Mouse (Mus musculus): ENCODE measurements around the gene Tex12. TPM values are rescaled to one million over a fixed set of nuclear protein-coding genes. Genes with fewer than 3 reads are reported as not detected.
A peak's percentile ranks its signal among the peaks of the same experiment; 100 is the strongest.

Tex12 gene
- polyA plus RNA-seq, 1 experiment = not detected

DNA sequence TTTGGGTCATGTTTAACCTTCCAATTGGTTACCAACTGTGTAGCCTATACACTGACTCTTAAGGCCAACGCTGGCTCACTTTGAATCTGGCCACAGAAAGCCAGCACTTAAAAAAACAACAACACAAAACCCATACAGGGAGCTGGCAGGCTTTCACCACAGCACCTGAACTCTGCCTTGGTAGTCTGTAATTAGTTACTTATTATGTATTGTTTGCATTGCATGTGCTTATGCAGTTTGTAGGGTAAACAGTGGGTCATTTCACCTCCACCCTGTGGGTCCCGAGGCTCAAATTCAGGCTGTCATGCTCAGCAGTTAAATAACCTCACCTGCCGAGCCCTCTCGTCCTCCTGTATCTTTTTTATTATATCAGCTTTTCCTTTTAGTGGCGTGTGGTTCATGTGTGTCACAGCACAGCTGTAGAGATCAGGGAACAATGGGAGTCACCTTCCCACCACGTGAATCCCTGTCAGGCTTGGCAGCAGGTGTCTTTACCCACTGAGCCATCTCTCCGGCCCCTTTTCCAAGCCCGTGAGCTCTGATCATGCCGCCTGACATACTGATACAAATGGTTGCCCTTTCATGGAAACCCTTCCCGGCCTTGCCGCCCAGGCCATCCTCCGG lies 33.8 kb upstream of the Tex12 start:
- Histone ChIP-seq H3K4me1 (ENCODE audit: control insufficient read depth, insufficient read depth, low read length) (no peaks in the 10 kb centered on the region), H3K27ac (ENCODE audit: insufficient read depth, low read length) (no peak overlapping the region), H3K4me3 (replicated peaks; ENCODE audit: insufficient read depth, low read depth, low read length) (no peak overlapping the region), H3K27me3 (ENCODE audit: control insufficient read depth, insufficient read depth, low read length) (no peaks in the 10 kb centered on the region)
- TF ChIP-seq POLR2A (IDR thresholded peaks at IDR 0.05; ENCODE audit: borderline replicate concordance, insufficient read depth, low read length) (no peak), CTCF (IDR thresholded peaks at IDR 0.05; ENCODE audit: borderline replicate concordance, insufficient read depth, low read depth, low read length) (no peak)
- 72% methylated on average over 12 of the region's 12 CpGs for WGBS
- DNase-seq = no peak

DNA sequence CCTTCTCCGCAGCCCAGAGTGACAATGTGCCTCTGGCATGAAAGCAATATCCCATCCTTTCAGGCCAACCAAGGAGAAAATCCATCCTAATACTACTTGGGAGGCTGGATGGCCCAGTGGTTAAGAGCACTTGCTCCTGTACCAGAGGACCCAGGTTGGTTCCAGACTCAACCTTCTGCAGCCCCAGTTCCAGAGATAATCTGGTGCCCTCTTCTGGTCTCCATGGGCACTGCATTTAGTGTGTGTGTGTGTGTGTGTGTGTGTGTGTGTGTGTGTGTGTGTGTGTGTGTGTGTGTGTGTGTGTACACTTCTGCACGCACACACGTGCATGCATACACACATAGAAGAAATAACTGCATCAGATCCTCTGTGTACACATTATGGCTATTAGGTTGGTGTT lies 32.4 kb upstream of the Tex12 start:
- DNase-seq = no peak
- Histone ChIP-seq H3K27me3 (ENCODE audit: control insufficient read depth, insufficient read depth, low read length) (no peaks in the 10 kb centered on the region), H3K4me1 (ENCODE audit: control insufficient read depth, insufficient read depth, low read length) (no peaks in the 10 kb centered on the region), H3K4me3 (replicated peaks; ENCODE audit: insufficient read depth, low read depth, low read length) (no peak overlapping the region), H3K27ac (ENCODE audit: insufficient read depth, low read length) (no peak overlapping the region)
- 73% methylated on average over 3 of the region's 3 CpGs for WGBS
- no peak for TF ChIP-seq POLR2A (IDR thresholded peaks at IDR 0.05; ENCODE audit: borderline replicate concordance, insufficient read depth, low read length)
- peak; percentile 38; the same call in 1 of the 2 replicates for TF ChIP-seq CTCF (IDR thresholded peaks at IDR 0.05; ENCODE audit: borderline replicate concordance, insufficient read depth, low read depth, low read length)

DNA sequence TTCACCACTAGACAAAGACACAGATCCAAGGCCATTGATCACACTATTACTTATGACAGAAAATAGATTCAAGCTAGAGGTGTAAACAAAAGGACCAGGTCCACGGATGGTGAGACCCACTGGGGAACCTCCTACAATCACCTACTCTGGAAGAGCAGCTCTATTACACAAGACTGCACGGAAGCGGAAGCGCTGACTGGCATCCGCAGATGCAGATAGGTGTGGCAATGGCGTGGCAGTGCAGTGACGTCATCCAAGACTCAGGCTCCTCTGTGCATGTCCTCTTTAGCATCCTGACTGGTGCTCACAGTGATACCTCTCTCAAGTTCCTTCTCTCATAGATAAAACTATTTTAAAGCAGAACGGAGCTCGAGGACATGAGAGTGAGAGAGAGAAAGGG lies 31.8 kb upstream of the Tex12 start:
- no peaks in the 10 kb centered on the region for H3K4me1 ChIP-seq (ENCODE audit: control insufficient read depth, insufficient read depth, low read length)
- 88% methylated on average over 9 of the region's 9 CpGs for WGBS

DNA sequence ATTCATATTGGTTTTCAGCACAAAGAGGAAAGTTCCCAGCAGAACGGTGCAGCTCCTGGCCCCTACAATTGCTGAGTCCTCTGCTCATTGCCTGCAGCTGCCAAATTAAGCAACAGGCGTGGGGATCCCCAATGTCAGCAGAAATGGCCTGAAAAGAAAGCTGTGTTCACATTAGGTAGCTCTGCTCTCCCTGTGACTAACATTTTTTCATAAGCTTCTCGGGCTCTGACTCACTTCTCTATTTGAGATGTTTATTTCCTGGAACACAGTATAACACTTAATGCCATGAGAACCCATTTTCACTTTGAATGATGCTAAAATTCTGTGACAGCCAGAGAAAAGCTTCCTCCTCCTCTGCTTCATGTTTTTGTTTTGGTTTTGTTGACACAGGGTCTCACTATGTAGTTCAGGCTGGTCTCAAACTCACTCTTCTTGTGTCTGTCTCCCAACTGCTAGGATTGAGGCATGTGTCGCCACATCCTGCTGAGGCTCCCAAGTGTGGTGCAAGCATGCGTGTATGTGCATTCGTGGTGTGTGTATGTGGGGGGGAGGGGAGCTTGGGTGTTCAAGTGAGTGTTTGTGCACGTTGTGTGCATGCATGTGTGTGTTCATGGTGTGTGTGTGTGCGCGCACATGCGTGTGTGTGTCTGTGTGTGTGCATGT lies 29.9 kb upstream of the Tex12 start:
- DNase-seq = no peak
- no peaks in the 10 kb centered on the region for H3K4me1 ChIP-seq (ENCODE audit: control insufficient read depth, insufficient read depth, low read length)
- H3K27me3 ChIP-seq (ENCODE audit: control insufficient read depth, insufficient read depth, low read length) = no peaks in the 10 kb centered on the region
- no peak for TF ChIP-seq POLR2A (IDR thresholded peaks at IDR 0.05; ENCODE audit: borderline replicate concordance, insufficient read depth, low read length)
- no peak for TF ChIP-seq CTCF (IDR thresholded peaks at IDR 0.05; ENCODE audit: borderline replicate concordance, insufficient read depth, low read depth, low read length)
- 72% methylated on average over 10 of the region's 10 CpGs for WGBS
- H3K27ac ChIP-seq (ENCODE audit: insufficient read depth, low read length) = no peak overlapping the region
- no peak overlapping the region for H3K4me3 ChIP-seq (replicated peaks; ENCODE audit: insufficient read depth, low read depth, low read length)

More for the DNA sequence above, 31.8 kb upstream of the Tex12 start:
- DNase-seq = no peak
- no peak overlapping the region for H3K27ac ChIP-seq (ENCODE audit: insufficient read depth, low read length)
- TF ChIP-seq CTCF (IDR thresholded peaks at IDR 0.05; ENCODE audit: borderline replicate concordance, insufficient read depth, low read depth, low read length) (no peak), POLR2A (IDR thresholded peaks at IDR 0.05; ENCODE audit: borderline replicate concordance, insufficient read depth, low read length) (no peak)
- H3K27me3 ChIP-seq (ENCODE audit: control insufficient read depth, insufficient read depth, low read length) = no peaks in the 10 kb centered on the region
- no peak overlapping the region for H3K4me3 ChIP-seq (replicated peaks; ENCODE audit: insufficient read depth, low read depth, low read length)

DNA sequence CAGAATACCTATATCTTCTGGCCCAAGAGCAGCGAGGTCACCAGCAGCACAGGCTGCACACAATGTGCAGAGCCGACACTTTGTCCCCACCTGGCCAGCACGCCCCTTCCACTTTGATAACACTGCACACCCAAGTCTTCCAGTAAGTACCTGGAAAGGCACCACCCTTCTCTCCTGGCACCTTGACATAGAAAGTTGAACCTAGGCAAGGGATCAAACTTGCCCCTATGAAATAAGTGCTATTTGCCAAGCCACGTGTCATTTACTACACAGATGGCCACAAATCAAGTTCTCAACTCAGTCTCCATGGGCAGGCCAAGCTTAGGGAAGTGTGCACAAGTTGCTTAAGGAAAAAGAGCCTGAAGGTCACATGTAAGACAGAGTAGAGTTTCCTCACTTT lies 25.8 kb upstream of the Tex12 start:
- WGBS = 70% methylated on average over 4 of the region's 4 CpGs
- H3K4me3 ChIP-seq (replicated peaks; ENCODE audit: insufficient read depth, low read depth, low read length) = no peak overlapping the region
- no peak overlapping the region for H3K27ac ChIP-seq (ENCODE audit: insufficient read depth, low read length)
- no peak for DNase-seq
- TF ChIP-seq CTCF (IDR thresholded peaks at IDR 0.05; ENCODE audit: borderline replicate concordance, insufficient read depth, low read depth, low read length) (no peak), POLR2A (IDR thresholded peaks at IDR 0.05; ENCODE audit: borderline replicate concordance, insufficient read depth, low read length) (no peak)
- H3K4me1 ChIP-seq (ENCODE audit: control insufficient read depth, insufficient read depth, low read length) = no peaks in the 10 kb centered on the region
- no peaks in the 10 kb centered on the region for H3K27me3 ChIP-seq (ENCODE audit: control insufficient read depth, insufficient read depth, low read length)

DNA sequence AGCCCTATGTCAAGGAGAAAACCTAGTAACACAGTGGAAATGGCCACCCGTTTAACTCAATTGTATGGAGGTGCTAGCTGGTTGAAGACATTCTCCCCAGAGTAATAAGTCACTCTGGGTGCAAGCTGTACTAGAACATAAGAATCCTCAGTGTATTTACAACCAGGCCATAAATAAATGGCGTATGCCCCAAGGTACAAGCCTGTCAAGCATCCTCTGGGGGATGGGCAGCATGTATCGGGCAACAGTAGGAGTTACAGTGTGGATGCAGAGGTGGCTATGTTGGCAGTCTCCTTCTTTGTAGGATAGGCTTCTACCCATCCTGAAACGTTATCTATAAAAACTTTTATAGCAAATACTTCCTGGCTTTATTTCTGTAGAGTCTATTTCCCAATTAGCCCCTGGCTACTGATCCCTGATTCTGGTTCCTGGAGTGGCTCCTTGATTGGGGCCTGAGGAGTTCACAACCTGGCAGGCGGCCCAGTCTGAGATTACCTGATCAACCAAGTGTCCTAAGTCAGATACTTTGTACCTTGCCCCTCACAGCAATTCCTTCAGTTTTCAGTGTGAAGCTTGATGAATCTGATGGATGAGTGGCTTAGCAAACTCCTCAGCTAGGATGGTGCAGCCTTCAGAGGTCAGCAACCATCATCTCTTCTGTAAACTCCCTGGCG lies 24.2 kb upstream of the Tex12 start:
- Histone ChIP-seq H3K4me3 (replicated peaks; ENCODE audit: insufficient read depth, low read depth, low read length) (no peak overlapping the region), H3K4me1 (ENCODE audit: control insufficient read depth, insufficient read depth, low read length) (no peaks in the 10 kb centered on the region), H3K27me3 (ENCODE audit: control insufficient read depth, insufficient read depth, low read length) (no peaks in the 10 kb centered on the region), H3K27ac (ENCODE audit: insufficient read depth, low read length) (no peak overlapping the region)
- TF ChIP-seq CTCF (IDR thresholded peaks at IDR 0.05; ENCODE audit: borderline replicate concordance, insufficient read depth, low read depth, low read length) (no peak), POLR2A (IDR thresholded peaks at IDR 0.05; ENCODE audit: borderline replicate concordance, insufficient read depth, low read length) (no peak)
- no peak for DNase-seq
- 80% methylated on average over 6 of the region's 6 CpGs for WGBS

DNA sequence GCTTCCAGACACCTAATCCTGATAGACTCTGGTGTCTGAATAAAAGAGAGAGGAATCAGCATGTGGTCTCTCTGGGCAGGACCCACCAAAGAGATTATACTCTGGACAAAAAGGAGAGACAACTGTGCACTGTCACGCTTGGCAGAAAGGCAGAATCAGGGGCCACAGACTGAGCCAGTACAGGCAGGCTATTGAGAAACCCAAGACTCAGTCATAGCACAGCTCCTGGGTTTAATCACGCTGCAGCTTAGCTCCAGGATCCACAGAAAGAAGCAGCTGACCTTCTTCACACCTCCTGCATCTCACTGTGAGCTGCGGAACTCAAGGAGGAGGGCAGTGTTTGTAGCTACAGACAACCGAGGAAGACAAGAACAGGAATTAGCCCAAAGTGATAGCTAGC lies 19.2 kb upstream of the Tex12 start:
- TF ChIP-seq POLR2A (IDR thresholded peaks at IDR 0.05; ENCODE audit: borderline replicate concordance, insufficient read depth, low read length) (no peak), CTCF (IDR thresholded peaks at IDR 0.05; ENCODE audit: borderline replicate concordance, insufficient read depth, low read depth, low read length) (no peak)
- WGBS = 33% methylated on average over 4 of the region's 4 CpGs
- no peak for DNase-seq
- Histone ChIP-seq H3K4me1 (ENCODE audit: control insufficient read depth, insufficient read depth, low read length) (no peaks in the 10 kb centered on the region), H3K27ac (ENCODE audit: insufficient read depth, low read length) (no peak overlapping the region), H3K27me3 (ENCODE audit: control insufficient read depth, insufficient read depth, low read length) (no peaks in the 10 kb centered on the region), H3K4me3 (replicated peaks; ENCODE audit: insufficient read depth, low read depth, low read length) (no peak overlapping the region)
